Mouse (Mus musculus): ENCODE measurements around the gene Piezo1.
A peak's percentile ranks its signal among the peaks of the same experiment; 100 is the strongest.

- TF ChIP-seq POLR2A (IDR thresholded peaks at IDR 0.05; ENCODE audit: insufficient read depth, low read length) (no peak), CTCF (IDR thresholded peaks at IDR 0.05; ENCODE audit: low read depth, low read length) (peak; percentile 84)
Measured at GRCm38 (mm10) chr8:122497912-122498311, 53.2 kb downstream of the Piezo1 start.
